8 mouse cellular contexts compared by ENCODE assay signal in genomic region chr11:68957308-68957707, GRCm38 (mm10). TPM values are rescaled to one million over a fixed set of nuclear protein-coding genes. Genes with fewer than 3 reads are reported as not detected.
DNase-seq lines count a peak whose midpoint lies in the region; ATAC-seq lines count a peak whose summit lies in the region.

Gene Arhgef15 (minus strand): TSS chr11:68957480.

- no peaks in the 10 kb centered on the region for H3K36me3 ChIP-seq in embryonic facial prominence, embryonic 10.5 days (replicated peaks)
- H3K36me3 ChIP-seq in hindbrain, embryonic 10.5 days: no peaks in the 10 kb centered on the region
- H3K36me3 ChIP-seq in liver, embryonic 12.5 days: no peaks in the 10 kb centered on the region
- H3K36me3 ChIP-seq in stomach, embryonic 14.5 days (ENCODE audit: control insufficient read depth, insufficient read depth, low read length): no peaks in the 10 kb centered on the region

- 41% methylated on average over 8 of the region's 8 CpGs for WGBS in embryonic facial prominence, embryonic 10.5 days
- 33% methylated on average over 8 of the region's 8 CpGs for WGBS in hindbrain, embryonic 10.5 days
- WGBS in liver, embryonic 12.5 days (ENCODE audit: insufficient replicate concordance): 26% methylated on average over 8 of the region's 8 CpGs
- 42% methylated on average over 8 of the region's 8 CpGs for WGBS in stomach, embryonic 14.5 days

- DNase-seq in frontal cortex, adult 2 months (ENCODE audit: extremely low spot score in 1 of 2, low spot score in 1 of 2): no peak
- DNase-seq in embryonic facial prominence, embryonic 10.5 days (ENCODE audit: low spot score): no peak
- DNase-seq in hindbrain, embryonic 10.5 days (ENCODE audit: low spot score): no peak
- no peak for DNase-seq in frontal cortex, postnatal 25 days (ENCODE audit: low spot score in 2 of 2)

- no peak within 1 kb of the TSS; the same call in 1 of the 2 replicates for H3K4me2 ChIP-seq in liver, embryonic 12.5 days
- no peak within 1 kb of the TSS for H3K4me2 ChIP-seq in stomach, embryonic 14.5 days (replicated peaks; ENCODE audit: low read depth, low read length)

- no peak within 1 kb of the TSS; the same call in 1 of the 2 replicates for H3K9ac ChIP-seq in liver, embryonic 12.5 days
- no peak within 1 kb of the TSS for H3K9ac ChIP-seq in stomach, embryonic 14.5 days (replicated peaks; ENCODE audit: low read depth, low read length)

- peak within 1 kb of the TSS; percentile 51 for H3K27ac ChIP-seq in embryonic facial prominence, embryonic 10.5 days (replicated peaks)
- H3K27ac ChIP-seq in hindbrain, embryonic 10.5 days: peak within 1 kb of the TSS; percentile 1; the same call in 1 of the 2 replicates
- H3K27ac ChIP-seq in liver, embryonic 12.5 days: no peak within 1 kb of the TSS
- H3K27ac ChIP-seq in stomach, embryonic 14.5 days (ENCODE audit: low read length): peak within 1 kb of the TSS; percentile 39; the same call in 1 of the 2 replicates

- peak within 1 kb of the TSS; percentile 60 for H3K4me3 ChIP-seq in embryonic facial prominence, embryonic 10.5 days
- H3K4me3 ChIP-seq in hindbrain, embryonic 10.5 days: peak within 1 kb of the TSS; percentile 37
- H3K4me3 ChIP-seq in liver, embryonic 12.5 days: 0 out of 2 replicates have a peak within 1 kb of the TSS, but pooled peaks have one; percentile 14
- H3K4me3 ChIP-seq in stomach, embryonic 14.5 days (ENCODE audit: low read depth, low read length): peak within 1 kb of the TSS; percentile 9; the same call in 1 of the 2 replicates

- no peak for ATAC-seq in frontal cortex, adult (ENCODE audit: low TSS enrichment)
- ATAC-seq in liver, embryonic 12.5 days: no peak
- ATAC-seq in stomach, embryonic 14.5 days (ENCODE audit: insufficient number of reproducible peaks, insufficient read depth, low FRiP score, low read depth): no peak
- ATAC-seq in monocyte, adult 5-6 weeks (replicated peaks; ENCODE audit: insufficient number of reproducible peaks, low FRiP score, low TSS enrichment, poor library complexity, severe bottlenecking): no peak

- peaks cover 59% of the 10 kb centered on the region for H3K27me3 ChIP-seq in embryonic facial prominence, embryonic 10.5 days (replicated peaks; ENCODE audit: low read depth, poor library complexity, severe bottlenecking)
- peaks cover 57% of the 10 kb centered on the region for H3K27me3 ChIP-seq in hindbrain, embryonic 10.5 days (ENCODE audit: insufficient read depth, poor library complexity, severe bottlenecking)
- peaks cover 66% of the 10 kb centered on the region for H3K27me3 ChIP-seq in liver, embryonic 12.5 days (replicated peaks)
- H3K27me3 ChIP-seq in stomach, embryonic 14.5 days (ENCODE audit: control insufficient read depth, insufficient read depth, low read length): no peaks in the 10 kb centered on the region

- H3K4me1 ChIP-seq in embryonic facial prominence, embryonic 10.5 days: peaks cover 44% of the 10 kb centered on the region
- H3K4me1 ChIP-seq in hindbrain, embryonic 10.5 days (replicated peaks): peaks cover 28% of the 10 kb centered on the region
- peaks cover 22% of the 10 kb centered on the region for H3K4me1 ChIP-seq in liver, embryonic 12.5 days
- no peaks in the 10 kb centered on the region for H3K4me1 ChIP-seq in stomach, embryonic 14.5 days (ENCODE audit: control insufficient read depth, insufficient read depth, low read length)

- no peaks in the 10 kb centered on the region for H3K9me3 ChIP-seq in embryonic facial prominence, embryonic 10.5 days
- no peaks in the 10 kb centered on the region for H3K9me3 ChIP-seq in hindbrain, embryonic 10.5 days
- H3K9me3 ChIP-seq in liver, embryonic 12.5 days (replicated peaks): no peaks in the 10 kb centered on the region
- no peaks in the 10 kb centered on the region for H3K9me3 ChIP-seq in stomach, embryonic 14.5 days (ENCODE audit: control insufficient read depth, low read depth, low read length)

RNA-seq across cellular contexts. Expression of gene Arhgef15, which starts in this region (rescaled TPM):
- 17.6 and 23.9 TPM in 2 replicates for polyA plus RNA-seq in frontal cortex, adult 2 months (2012; rRNA removed)
- 8.9 and 9.2 TPM in 2 replicates for polyA plus RNA-seq in embryonic facial prominence, embryonic 10.5 days (2016; fragmentation: Nextera tagmentation; extraction: Ambion mirVana)
- polyA plus RNA-seq in hindbrain, embryonic 10.5 days (2016; fragmentation: Nextera tagmentation; extraction: Ambion mirVana): 7.9 and 8.6 TPM in 2 replicates
- polyA plus RNA-seq in liver, embryonic 12.5 days (2016; fragmentation: Nextera tagmentation; extraction: Ambion mirVana): 2.9 and 3.0 TPM in 2 replicates
- 10.9 and 13.0 TPM in 2 replicates for polyA plus RNA-seq in stomach, embryonic 14.5 days (2014; fragmentation: Nextera tagmentation; extraction: Ambion mirVana)
- total RNA-seq in monocyte, adult 5-6 weeks (2017): not detected in 3 replicates

Comparison
In these comparisons a context has a peak if more than half of its experiments do, and no peak if none do; other contexts are left out.
1. H3K4me3 ChIP-seq: peak in every context shown above with its lines; median percentile 60 in embryonic facial prominence, embryonic 10.5 days; 37 in hindbrain, embryonic 10.5 days; 14 in liver, embryonic 12.5 days; 9 in stomach, embryonic 14.5 days.